Mouse (Mus musculus): ENCODE results near the gene Abcc6. TPM values are rescaled to one million over a fixed set of nuclear protein-coding genes. Genes with fewer than 3 reads are reported as not detected.
A peak's percentile ranks its signal among the peaks of the same experiment; 100 is the strongest.
"Not testable (repeated sequence)": the region's sequence is repeated elsewhere in the genome, so short reads cannot be mapped to it uniquely, and the experiment has no call there.

The Abcc6 gene
- total and polyA plus RNA-seq, 3 experiments, result under 0.01 TPM; not detected in 2

- TF ChIP-seq CTCF (IDR thresholded peaks at IDR 0.05; ENCODE audit: low read depth, low read length) (peak; percentile 44), GATA2 (IDR thresholded peaks at IDR 0.05; ENCODE audit: borderline replicate concordance, low read depth, low read length) (no peak)
- Histone ChIP-seq H3K4me3 (ENCODE audit: low read depth, low read length) (no peak overlapping the region), H3K27me3 (ENCODE audit: insufficient read depth, low read length) (peaks cover 8% of the 10 kb centered on the region; the same call in 1 of the 2 replicates), H3K36me3 (replicated peaks) (no peaks in the 10 kb centered on the region), H3K4me1 (ENCODE audit: insufficient read depth, low read depth, low read length) (no peaks in the 10 kb centered on the region), H3K9me3 (replicated peaks) (peaks cover 3% of the 10 kb centered on the region; the same call in 1 of the 2 replicates)
- DNase-seq (ENCODE audit: low spot score) (peak; percentile 60), ATAC-seq (ENCODE audit: extremely low read depth, insufficient number of reproducible peaks, low FRiP score, poor library complexity, severe bottlenecking) (no peak)
These were observed 95.0 kb downstream of the Abcc6 start for GRCm38 (mm10) chr7:45935114-45935513.

- ATAC-seq (ENCODE audit: extremely low read depth, insufficient number of reproducible peaks, low FRiP score, poor library complexity, severe bottlenecking), result not testable (repeated sequence)
These were observed 96.3 kb downstream of the Abcc6 start for GRCm38 (mm10) chr7:45933766-45934165.

GRCm38 (mm10) chr7:45929688-45930087 is 100.4 kb downstream of the Abcc6 start:
- no peaks in the 10 kb centered on the region for H3K4me1 ChIP-seq (ENCODE audit: insufficient read depth, low read depth, low read length)
- no peak overlapping the region for H3K4me3 ChIP-seq (ENCODE audit: low read depth, low read length)
- peaks cover 3% of the 10 kb centered on the region; the same call in 1 of the 2 replicates for H3K9me3 ChIP-seq (replicated peaks)
- peaks cover 8% of the 10 kb centered on the region; the same call in 1 of the 2 replicates for H3K27me3 ChIP-seq (ENCODE audit: insufficient read depth, low read length)
- ATAC-seq (ENCODE audit: extremely low read depth, insufficient number of reproducible peaks, low FRiP score, poor library complexity, severe bottlenecking) (no peak), DNase-seq (ENCODE audit: low spot score) (no peak)
- no peak for TF ChIP-seq POLR2AphosphoS5 (IDR thresholded peaks at IDR 0.05; ENCODE audit: insufficient replicate concordance, low read depth, low read length)
- no peak for TF ChIP-seq GATA1 (IDR thresholded peaks at IDR 0.05; ENCODE audit: borderline replicate concordance, low read length)
- no peak for TF ChIP-seq CTCF (IDR thresholded peaks at IDR 0.05; ENCODE audit: low read depth, low read length)
- no peak for TF ChIP-seq TAL1 (conservative IDR thresholded peaks at IDR 0.05; ENCODE audit: low read depth, low read length)
- no peak for TF ChIP-seq GATA2 (IDR thresholded peaks at IDR 0.05; ENCODE audit: borderline replicate concordance, low read depth, low read length)
- H3K36me3 ChIP-seq (replicated peaks), result no peaks in the 10 kb centered on the region

More at GRCm38 (mm10) chr7:45933766-45934165, 96.3 kb downstream of the Abcc6 start:
- DNase-seq (ENCODE audit: low spot score); H3K4me3 ChIP-seq (ENCODE audit: low read depth, low read length); H3K36me3 ChIP-seq (replicated peaks); H3K4me1 ChIP-seq (ENCODE audit: insufficient read depth, low read depth, low read length); H3K9me3 ChIP-seq (replicated peaks): not testable (repeated sequence)
- peaks cover 11% of the 10 kb centered on the region; the same call in 1 of the 2 replicates for H3K27me3 ChIP-seq (ENCODE audit: insufficient read depth, low read length)

GRCm38 (mm10) chr7:45928626-45929295 is 101.3 kb downstream of the Abcc6 start:
- H3K27me3 ChIP-seq (ENCODE audit: insufficient read depth, low read length), result peaks cover 12% of the 10 kb centered on the region; the same call in 1 of the 2 replicates
- H3K4me1 ChIP-seq (ENCODE audit: insufficient read depth, low read depth, low read length), result no peaks in the 10 kb centered on the region
- no peak for TF ChIP-seq GATA2 (IDR thresholded peaks at IDR 0.05; ENCODE audit: borderline replicate concordance, low read depth, low read length)
- TF ChIP-seq GATA1 (IDR thresholded peaks at IDR 0.05; ENCODE audit: borderline replicate concordance, low read length), result no peak
- no peak for TF ChIP-seq POLR2AphosphoS5 (IDR thresholded peaks at IDR 0.05; ENCODE audit: insufficient replicate concordance, low read depth, low read length)
- TF ChIP-seq TAL1 (conservative IDR thresholded peaks at IDR 0.05; ENCODE audit: low read depth, low read length), result no peak
- TF ChIP-seq CTCF (IDR thresholded peaks at IDR 0.05; ENCODE audit: low read depth, low read length), result no peak
- H3K4me3 ChIP-seq (ENCODE audit: low read depth, low read length), result no peak overlapping the region
- H3K36me3 ChIP-seq (replicated peaks), result no peaks in the 10 kb centered on the region
- H3K9me3 ChIP-seq (replicated peaks), result peaks cover 3% of the 10 kb centered on the region; the same call in 1 of the 2 replicates
- ATAC-seq (ENCODE audit: extremely low read depth, insufficient number of reproducible peaks, low FRiP score, poor library complexity, severe bottlenecking), result no peak
- no peak for DNase-seq (ENCODE audit: low spot score)

- DNase-seq (ENCODE audit: low spot score) (no peak), ATAC-seq (ENCODE audit: extremely low read depth, insufficient number of reproducible peaks, low FRiP score, poor library complexity, severe bottlenecking) (no peak)
- Histone ChIP-seq H3K9me3 (replicated peaks) (no peaks in the 10 kb centered on the region), H3K4me1 (ENCODE audit: insufficient read depth, low read depth, low read length) (peaks cover 17% of the 10 kb centered on the region), H3K27me3 (ENCODE audit: insufficient read depth, low read length) (peaks cover 22% of the 10 kb centered on the region), H3K36me3 (replicated peaks) (no peaks in the 10 kb centered on the region), H3K4me3 (ENCODE audit: low read depth, low read length) (no peak overlapping the region)
- TF ChIP-seq GATA2 (IDR thresholded peaks at IDR 0.05; ENCODE audit: borderline replicate concordance, low read depth, low read length), result no peak
- TF ChIP-seq POLR2AphosphoS5 (IDR thresholded peaks at IDR 0.05; ENCODE audit: insufficient replicate concordance, low read depth, low read length), result no peak
- TF ChIP-seq CTCF (IDR thresholded peaks at IDR 0.05; ENCODE audit: low read depth, low read length), result no peak
- no peak for TF ChIP-seq TAL1 (conservative IDR thresholded peaks at IDR 0.05; ENCODE audit: low read depth, low read length)
- no peak for TF ChIP-seq GATA1 (IDR thresholded peaks at IDR 0.05; ENCODE audit: borderline replicate concordance, low read length)
These were observed 105.7 kb downstream of the Abcc6 start for GRCm38 (mm10) chr7:45924429-45924816.

- Histone ChIP-seq H3K36me3 (replicated peaks) (no peaks in the 10 kb centered on the region), H3K27me3 (ENCODE audit: insufficient read depth, low read length) (peaks cover 24% of the 10 kb centered on the region), H3K9me3 (replicated peaks) (no peaks in the 10 kb centered on the region), H3K4me1 (ENCODE audit: insufficient read depth, low read depth, low read length) (peaks cover 17% of the 10 kb centered on the region), H3K4me3 (ENCODE audit: low read depth, low read length) (no peak within 1 kb of the TSS)
- TF ChIP-seq TAL1 (conservative IDR thresholded peaks at IDR 0.05; ENCODE audit: low read depth, low read length) (no peak), GATA1 (IDR thresholded peaks at IDR 0.05; ENCODE audit: borderline replicate concordance, low read length) (no peak), GATA2 (IDR thresholded peaks at IDR 0.05; ENCODE audit: borderline replicate concordance, low read depth, low read length) (no peak), CTCF (IDR thresholded peaks at IDR 0.05; ENCODE audit: low read depth, low read length) (no peak), POLR2AphosphoS5 (IDR thresholded peaks at IDR 0.05; ENCODE audit: insufficient replicate concordance, low read depth, low read length) (no peak)
- no peak for DNase-seq (ENCODE audit: low spot score)
- ATAC-seq (ENCODE audit: extremely low read depth, insufficient number of reproducible peaks, low FRiP score, poor library complexity, severe bottlenecking), result no peak
These were observed 106.2 kb downstream of the Abcc6 start, which contains the start of gene Ccdc114 for GRCm38 (mm10) chr7:45923762-45924428. Gene Ccdc114, plus strand, starts transcription at chr7:45924072.
